Mouse (Mus musculus): ENCODE data around the gene Gfer. TPM values are rescaled to one million over a fixed set of nuclear protein-coding genes. Genes with fewer than 3 reads are reported as not detected.

Gfer gene
- polyA plus RNA-seq (2012; fragmentation: generic; extraction: Trizol) = 10 to 100 TPM; 40.0 to 84.5 TPM

DNA sequence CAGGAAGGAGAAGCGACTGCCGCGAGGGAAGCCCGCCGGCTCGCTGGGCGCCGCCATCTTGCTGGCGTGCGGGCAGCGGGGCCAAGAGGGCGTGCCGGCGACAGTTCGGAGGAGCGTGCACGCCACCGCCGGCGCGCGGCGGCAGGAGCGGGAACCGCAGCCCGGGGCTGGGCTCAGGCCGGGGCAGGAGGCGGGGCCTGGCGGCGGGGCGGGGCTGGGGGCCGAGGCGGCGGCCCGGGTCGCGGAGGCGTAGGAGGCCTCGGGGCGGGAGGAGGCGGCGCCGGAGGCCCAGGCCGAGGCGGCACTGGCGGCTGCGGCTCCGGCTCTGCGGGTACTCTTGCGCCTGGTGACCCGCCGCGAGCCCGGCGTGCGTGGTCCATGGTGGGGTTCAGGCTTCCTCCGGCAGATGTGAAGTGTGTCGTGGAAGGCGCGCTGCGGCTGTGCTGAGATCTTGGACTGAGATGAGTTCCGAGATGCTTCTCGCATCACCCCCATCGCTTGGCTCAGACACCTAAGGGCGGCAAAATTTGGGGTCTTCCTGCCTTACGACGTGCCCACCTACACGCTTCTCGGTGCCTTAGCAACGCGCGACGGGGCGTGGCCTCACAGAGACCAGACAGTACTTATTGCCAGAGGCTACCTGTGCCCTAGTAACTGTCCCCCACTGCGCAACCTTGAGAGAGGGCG is at the start of gene Gfer, which contains the start of gene Noxo1:
TSS of gene Gfer (minus strand) at position 146 of the 687 bp plus-strand sequence.
TSS of gene Noxo1 (plus strand) at position 224 of the 687 bp plus-strand sequence.

GRCm38 (mm10) chr17:24736330-24737051 is 40.5 kb upstream of the Gfer start, which contains the start of gene Msrb1:
Gene Msrb1, plus strand, starts transcription at chr17:24736642.

GRCm38 (mm10) chr17:24727618-24728017 is 31.7 kb upstream of the Gfer start, which contains the start of gene Rpl3l:
Gene Rpl3l, plus strand, starts transcription at chr17:24727820.

GRCm38 (mm10) chr17:24724184-24724583 is 28.2 kb upstream of the Gfer start, which contains the start of gene Ndufb10:
Gene Ndufb10, minus strand, starts transcription at chr17:24724478.

DNA sequence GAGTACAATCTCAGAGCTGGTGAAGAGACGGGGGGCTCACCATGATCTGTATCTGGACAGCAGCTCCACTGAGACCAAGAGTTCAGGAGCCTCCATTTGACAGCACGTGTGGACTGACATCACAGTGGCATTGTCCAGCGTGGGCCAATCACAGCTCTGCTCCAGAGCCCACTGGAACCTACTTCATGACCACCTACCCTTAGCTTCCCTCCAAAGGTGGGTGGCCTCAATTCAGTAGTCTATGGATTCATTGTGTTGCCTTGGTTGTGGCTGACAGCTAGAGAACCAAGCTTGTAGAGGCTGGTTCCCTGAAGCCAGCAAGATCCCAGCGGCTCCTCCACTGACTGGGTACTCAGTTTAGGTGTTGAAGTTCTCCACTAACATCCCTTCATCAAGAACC is 22.0 kb upstream of the Gfer start, which contains the start of the genes Rnf151 and Rps2:
TSS of gene Rnf151 (minus strand) at position 121 of the 400 bp plus-strand sequence.
TSS of gene Rps2 (plus strand) at position 174 of the 400 bp plus-strand sequence.

DNA sequence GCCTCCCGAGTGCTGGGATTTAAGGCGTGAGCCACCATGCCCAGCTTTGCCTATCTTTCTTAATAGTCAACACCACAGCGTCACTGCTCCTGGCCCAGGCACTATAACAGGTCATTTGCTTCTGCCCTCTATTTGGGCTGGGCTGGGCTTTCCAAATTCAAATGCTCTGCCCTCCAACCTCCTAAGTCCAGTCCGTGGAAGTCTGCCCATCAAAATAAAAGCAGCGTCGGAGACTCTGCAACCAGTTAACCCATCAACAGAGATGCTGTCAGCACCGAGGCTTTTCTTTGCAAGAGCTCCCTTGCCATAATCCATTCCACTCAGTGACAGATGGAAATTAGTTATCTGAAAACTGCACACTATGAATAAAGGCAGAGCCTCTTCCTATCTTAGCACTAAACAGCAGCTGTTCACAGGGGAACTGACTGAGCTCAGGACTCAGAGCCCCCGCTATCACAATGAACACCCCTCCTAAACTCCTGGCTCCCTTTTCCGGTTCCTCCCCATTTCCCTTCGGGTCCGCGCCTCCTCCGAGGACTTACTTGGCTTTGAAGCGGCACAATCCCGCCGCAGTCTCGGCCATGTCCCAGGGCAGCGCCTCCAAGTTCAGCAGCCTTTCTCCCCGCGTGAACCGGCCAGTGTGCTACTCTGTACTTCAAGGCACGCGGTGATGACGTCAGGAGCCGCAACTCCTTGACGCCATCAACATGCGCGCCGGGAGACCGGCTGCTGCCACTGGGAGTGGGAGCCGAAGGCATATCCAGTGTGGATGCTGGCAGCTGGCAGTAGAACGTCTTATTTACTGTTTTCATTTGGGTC is 11.2 kb upstream of the Gfer start, which contains the start of gene Tbl3:
TSS of gene Tbl3 (minus strand) at position 679 of the 819 bp plus-strand sequence.

DNA sequence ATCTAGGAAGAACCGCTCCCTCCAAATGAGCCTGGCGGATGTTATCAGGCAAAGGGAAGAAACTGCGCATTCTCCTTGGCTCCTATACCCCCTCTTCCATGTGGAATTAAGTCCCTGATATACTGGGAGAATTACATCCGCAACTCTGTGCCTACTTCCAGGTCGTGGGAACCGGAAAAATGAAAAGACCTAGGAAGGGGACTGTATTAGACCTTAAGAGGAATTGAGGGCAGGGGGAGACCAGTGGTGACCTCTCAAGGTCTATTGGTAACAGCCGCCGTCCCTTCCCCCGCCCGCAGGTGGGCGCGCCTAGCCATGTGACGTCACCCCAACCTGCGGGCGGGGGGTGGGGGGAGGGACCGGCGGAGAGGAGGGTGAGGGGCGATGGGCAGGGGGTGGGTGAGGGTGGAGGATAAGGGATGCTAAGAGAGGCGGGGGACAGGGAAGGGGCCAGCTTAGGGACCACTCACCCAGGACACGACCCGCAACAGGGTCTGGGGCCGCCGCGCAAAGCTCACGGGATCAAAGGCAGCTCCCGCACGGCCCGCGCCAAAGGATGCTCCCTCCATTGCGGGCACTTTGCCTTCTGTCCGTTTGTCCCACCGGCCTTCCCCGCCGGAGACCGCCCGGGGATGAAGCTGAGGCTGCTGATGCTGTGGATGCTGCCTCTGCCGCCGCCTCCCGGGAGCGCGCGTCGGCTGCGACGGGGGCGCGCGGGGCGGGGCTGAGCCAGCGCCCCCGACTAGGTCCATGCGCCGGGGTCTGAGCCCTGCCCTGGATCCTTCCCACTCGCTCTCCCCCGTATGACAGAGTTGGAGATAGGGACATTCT is 6.5 kb downstream of the Gfer start, which contains the start of gene Syngr3:
TSS of gene Syngr3 (minus strand) at position 705 of the 831 bp plus-strand sequence.

GRCm38 (mm10) chr17:24669545-24670245 is 26.3 kb downstream of the Gfer start, which contains the start of gene Zfp598:
Gene Zfp598, plus strand, starts transcription at chr17:24669687.

GRCm38 (mm10) chr17:24658017-24658758 is 37.8 kb downstream of the Gfer start, which contains the start of gene Npw:
Gene Npw, minus strand, starts transcription at chr17:24658457.

GRCm38 (mm10) chr17:24650070-24650616 is 45.8 kb downstream of the Gfer start, which contains the start of gene Slc9a3r2:
Gene Slc9a3r2, minus strand, starts transcription at chr17:24650327.

Other genes with a start within 250 kb of the Gfer start
- gene E4f1, start 225.8 kb downstream of the Gfer start, polyA plus RNA-seq (2012; fragmentation: generic; extraction: Trizol) = 10 to 100 TPM in 1 of 2 experiments, 1 to 10 TPM in 1; 9.2 to 27.4 TPM
- 10 to 100 TPM; 31.3 to 84.9 TPM for gene Pgp, start 225.8 kb downstream of the Gfer start, polyA plus RNA-seq (2012; fragmentation: generic; extraction: Trizol)
- gene Bricd5, start 222.3 kb downstream of the Gfer start, polyA plus RNA-seq (2012; fragmentation: generic; extraction: Trizol) = under 1 TPM; 0.07 to 0.13 TPM
- gene Mlst8, start 217.1 kb downstream of the Gfer start, polyA plus RNA-seq (2012; fragmentation: generic; extraction: Trizol) = 10 to 100 TPM; 11.5 to 32.9 TPM
- under 1 TPM; 0.26 to 0.51 TPM for gene Caskin1, start 207.6 kb downstream of the Gfer start, polyA plus RNA-seq (2012; fragmentation: generic; extraction: Trizol)
- 100 to 1,000 TPM in 1 of 2 experiments, 10 to 100 TPM in 1; 68.5 to 103 TPM for gene Traf7, start 168.2 kb downstream of the Gfer start, polyA plus RNA-seq (2012; fragmentation: generic; extraction: Trizol)
- gene Rab26, start 161.9 kb downstream of the Gfer start, polyA plus RNA-seq (2012; fragmentation: generic; extraction: Trizol) = under 1 TPM; 0.11 to 0.22 TPM
- 10 to 100 TPM in 1 of 2 experiments, 1 to 10 TPM in 1; 6.9 to 98.9 TPM for gene Pkd1, start 146.3 kb downstream of the Gfer start, polyA plus RNA-seq (2012; fragmentation: generic; extraction: Trizol)
- 100 to 1,000 TPM in 1 of 2 experiments, 10 to 100 TPM in 1; 78.3 to 110 TPM for gene Tsc2, start 63.5 kb downstream of the Gfer start, polyA plus RNA-seq (2012; fragmentation: generic; extraction: Trizol)
- gene Nthl1, start 63.5 kb downstream of the Gfer start, polyA plus RNA-seq (2012; fragmentation: generic; extraction: Trizol) = 10 to 100 TPM; 27.3 to 51.1 TPM
- gene Slc9a3r2, start 45.8 kb downstream of the Gfer start, polyA plus RNA-seq (2012; fragmentation: generic; extraction: Trizol) = 10 to 100 TPM in 1 of 2 experiments, 1 to 10 TPM in 1; 2.8 to 26.5 TPM
- gene Npw, start 37.7 kb downstream of the Gfer start, polyA plus RNA-seq (2012; fragmentation: generic; extraction: Trizol) = not detected
- gene Zfp598, start 26.5 kb downstream of the Gfer start, polyA plus RNA-seq (2012; fragmentation: generic; extraction: Trizol) = 10 to 100 TPM; 14.9 to 24.2 TPM
- gene Syngr3, start 6.2 kb downstream of the Gfer start, polyA plus RNA-seq (2012; fragmentation: generic; extraction: Trizol) = under 1 TPM; 0.14 to 0.27 TPM
- 1 to 10 TPM; 1.9 to 6.3 TPM for gene Noxo1, start 78 bp upstream of the Gfer start, polyA plus RNA-seq (2012; fragmentation: generic; extraction: Trizol)
- 100 to 1,000 TPM in 1 of 2 experiments, 10 to 100 TPM in 1; 28.8 to 116 TPM for gene Tbl3, start 11.5 kb upstream of the Gfer start, polyA plus RNA-seq (2012; fragmentation: generic; extraction: Trizol)
- gene Rnf151, start 21.9 kb upstream of the Gfer start, polyA plus RNA-seq (2012; fragmentation: generic; extraction: Trizol) = 1 to 10 TPM; 2.0 to 2.2 TPM
- gene Rps2, start 22.0 kb upstream of the Gfer start, polyA plus RNA-seq (2012; fragmentation: generic; extraction: Trizol) = 100 to 1,000 TPM; 451 to 471 TPM
- gene Ndufb10, start 28.3 kb upstream of the Gfer start, polyA plus RNA-seq (2012; fragmentation: generic; extraction: Trizol) = 100 to 1,000 TPM; 438 to 576 TPM
- not detected for gene Rpl3l, start 31.7 kb upstream of the Gfer start, polyA plus RNA-seq (2012; fragmentation: generic; extraction: Trizol)
- 100 to 1,000 TPM in 1 of 2 experiments, 10 to 100 TPM in 1; 99.5 to 155 TPM for gene Msrb1, start 40.5 kb upstream of the Gfer start, polyA plus RNA-seq (2012; fragmentation: generic; extraction: Trizol)
- gene Hs3st6, start 56.8 kb upstream of the Gfer start, polyA plus RNA-seq (2012; fragmentation: generic; extraction: Trizol) = under 1 TPM; 0.02 to 0.04 TPM
- not detected for gene Meiob, start 108.1 kb upstream of the Gfer start, polyA plus RNA-seq (2012; fragmentation: generic; extraction: Trizol)
- gene Hagh, start 144.0 kb upstream of the Gfer start, polyA plus RNA-seq (2012; fragmentation: generic; extraction: Trizol) = 10 to 100 TPM; 29.5 to 54.2 TPM
- gene Fahd1, start 154.2 kb upstream of the Gfer start, polyA plus RNA-seq (2012; fragmentation: generic; extraction: Trizol) = 10 to 100 TPM in 1 of 2 experiments, 1 to 10 TPM in 1; 2.4 to 14.2 TPM
- gene Igfals, start 169.8 kb upstream of the Gfer start, polyA plus RNA-seq (2012; fragmentation: generic; extraction: Trizol) = 1 to 10 TPM in 1 of 2 experiments, under 1 TPM in 1; 0.02 to 1.7 TPM
- gene Nubp2, start 190.2 kb upstream of the Gfer start, polyA plus RNA-seq (2012; fragmentation: generic; extraction: Trizol) = 10 to 100 TPM; 52.2 to 83.5 TPM
- 10 to 100 TPM; 29.6 to 47.8 TPM for gene Spsb3, start 190.5 kb upstream of the Gfer start, polyA plus RNA-seq (2012; fragmentation: generic; extraction: Trizol)
- 10 to 100 TPM; 10.0 to 12.7 TPM for gene Eme2, start 198.9 kb upstream of the Gfer start, polyA plus RNA-seq (2012; fragmentation: generic; extraction: Trizol)
- 100 to 1,000 TPM; 126 to 185 TPM for gene Mrps34, start 199.0 kb upstream of the Gfer start, polyA plus RNA-seq (2012; fragmentation: generic; extraction: Trizol)
- gene Nme3, start 200.3 kb upstream of the Gfer start, polyA plus RNA-seq (2012; fragmentation: generic; extraction: Trizol) = 10 to 100 TPM; 23.3 to 53.3 TPM
- gene Mapk8ip3, start 240.8 kb upstream of the Gfer start, polyA plus RNA-seq (2012; fragmentation: generic; extraction: Trizol) = 10 to 100 TPM in 1 of 2 experiments, 1 to 10 TPM in 1; 3.9 to 54.1 TPM

Measured in C3H10T1/2 (cell line).